Mouse (Mus musculus) heart, embryonic 11.5 days (tissue): ENCODE results near the gene Faf2. TPM values are rescaled to one million over a fixed set of nuclear protein-coding genes. Genes with fewer than 3 reads are reported as not detected.

ENCODE experiments used
- ATAC-seq: fragments of 200-750 bp; cut with Nextera tagmentation; replicated peaks from 2 replicates; pipeline ENCODE4 v1.8.0; 2017; ENCODE audit warnings: moderate library complexity; ENCODE audit not compliant: insufficient number of reproducible peaks, low FRiP score, low TSS enrichment
- H3K27ac ChIP-seq: fragments of 300-500 bp; sonication (generic); 2 replicates; pipeline ENCODE4 v1.5.1; 2014; ENCODE audit warnings: mild to moderate bottlenecking, low read depth, low read length
- H3K27me3 ChIP-seq: fragments of 300-500 bp; sonication (generic); 2 replicates; pipeline ENCODE4 v1.6.1; 2014; ENCODE audit warnings: mild to moderate bottlenecking, low read length, mixed read lengths; ENCODE audit not compliant: control insufficient read depth, insufficient read depth
- H3K36me3 ChIP-seq: fragments of 300-500 bp; sonication (generic); 2 replicates; pipeline ENCODE4 v1.6.1; 2014; ENCODE audit warnings: mild to moderate bottlenecking, low read length, moderate library complexity, mixed read lengths; ENCODE audit not compliant: control insufficient read depth, insufficient read depth
- H3K4me1 ChIP-seq: fragments of 300-500 bp; sonication (generic); 2 replicates; pipeline ENCODE4 v1.6.1; 2014; ENCODE audit warnings: low read length; ENCODE audit not compliant: control insufficient read depth, insufficient read depth
- H3K4me2 ChIP-seq: fragments of 300-500 bp; sonication (generic); 2 replicates; pipeline ENCODE4 v1.6.1; 2014; ENCODE audit warnings: mild to moderate bottlenecking, moderate library complexity
- H3K4me3 ChIP-seq: fragments of 300-500 bp; sonication (generic); 2 replicates; pipeline ENCODE4 v1.5.1; 2014; ENCODE audit warnings: low read depth, low read length
- H3K9ac ChIP-seq: fragments of 300-500 bp; sonication (generic); 2 replicates; pipeline ENCODE4 v1.6.1; 2014; ENCODE audit warnings: mild to moderate bottlenecking, low read depth, low read length, moderate library complexity
- H3K9me3 ChIP-seq: fragments of 300-500 bp; sonication (generic); replicated peaks from 2 replicates; pipeline ENCODE4 v1.6.1; 2016; ENCODE audit warnings: low read length; ENCODE audit not compliant: control insufficient read depth
- WGBS: fragments of 180-500 bp; shearing (Covaris S2); extraction: QIAGEN DNeasy Blood & Tissue Kit; methylation state at CpG from one replicate; pipeline ENCODE4 v1.1.7; 2014; ENCODE audit not compliant: insufficient replicate concordance; 5-methylcytosine and 5-hydroxymethylcytosine counted together
- polyA plus RNA-seq: library from polyadenylated mRNA; unstranded; fragments of >200 nt; fragmentation: Nextera tagmentation; extraction: Ambion mirVana; gene quantifications from 2 replicates; pipeline ENCODE4 v1.2.1, GENCODE M21; 2014

Gene Faf2
- polyA plus RNA-seq, 1 experiment from 2014 or later = 73.8 TPM

- Histone ChIP-seq H3K27ac (peak overlapping the region; percentile 79), H3K9ac (peak overlapping the region; percentile 2; the same call in 1 of the 2 replicates), H3K4me3 (no peak overlapping the region), H3K9me3 (no peaks in the 10 kb centered on the region), H3K4me1 (peaks cover 17% of the 10 kb centered on the region), H3K4me2 (peak overlapping the region; percentile 32), H3K36me3 (peaks cover 39% of the 10 kb centered on the region), H3K27me3 (no peaks in the 10 kb centered on the region)
- peak; percentile 82 for ATAC-seq
- 74% methylated on average over 17 of the region's 17 CpGs for WGBS
Measured at GRCm38 (mm10) chr13:54680184-54680853, 58.7 kb downstream of the Faf2 start.

- peaks cover 25% of the 10 kb centered on the region for H3K4me1 ChIP-seq
- WGBS = 76% methylated on average over 8 of the region's 8 CpGs
- peak overlapping the region; percentile 70 for H3K27ac ChIP-seq
- peaks cover 39% of the 10 kb centered on the region for H3K36me3 ChIP-seq
- no peaks in the 10 kb centered on the region for H3K9me3 ChIP-seq
- H3K27me3 ChIP-seq = no peaks in the 10 kb centered on the region
- peak overlapping the region; percentile 27 for H3K4me2 ChIP-seq
- ATAC-seq = no peak
- H3K9ac ChIP-seq = no peak overlapping the region
- no peak overlapping the region for H3K4me3 ChIP-seq
Measured at GRCm38 (mm10) chr13:54681291-54681690, 59.7 kb downstream of the Faf2 start.

- no peak overlapping the region for H3K4me3 ChIP-seq
- H3K27ac ChIP-seq = no peak overlapping the region
- no peak for ATAC-seq
- H3K4me1 ChIP-seq = peaks cover 26% of the 10 kb centered on the region
- no peak overlapping the region for H3K9ac ChIP-seq
- H3K36me3 ChIP-seq = peaks cover 39% of the 10 kb centered on the region
- 87% methylated on average over 3 of the region's 3 CpGs for WGBS
- H3K9me3 ChIP-seq = no peaks in the 10 kb centered on the region
- H3K4me2 ChIP-seq = no peak overlapping the region
- no peaks in the 10 kb centered on the region for H3K27me3 ChIP-seq
Measured at GRCm38 (mm10) chr13:54683301-54683700, 61.7 kb downstream of the Faf2 start.

- Histone ChIP-seq H3K4me2 (no peak overlapping the region), H3K4me1 (peaks cover 32% of the 10 kb centered on the region), H3K4me3 (no peak overlapping the region), H3K9ac (peak overlapping the region; percentile 34; the same call in 1 of the 2 replicates), H3K9me3 (no peaks in the 10 kb centered on the region), H3K36me3 (peaks cover 39% of the 10 kb centered on the region), H3K27ac (no peak overlapping the region), H3K27me3 (no peaks in the 10 kb centered on the region)
- ATAC-seq = no peak
- WGBS = 75% methylated on average over 3 of the region's 3 CpGs
Measured at GRCm38 (mm10) chr13:54684140-54684896, 62.7 kb downstream of the Faf2 start.

- H3K4me2 ChIP-seq = peak overlapping the region; percentile 84
- no peak overlapping the region for H3K27ac ChIP-seq
- no peak overlapping the region for H3K4me3 ChIP-seq
- peak overlapping the region; percentile 96; the same call in 1 of the 2 replicates for H3K9ac ChIP-seq
- H3K4me1 ChIP-seq = peaks cover 32% of the 10 kb centered on the region
- H3K36me3 ChIP-seq = peaks cover 37% of the 10 kb centered on the region
- ATAC-seq = no peak
- H3K9me3 ChIP-seq = no peaks in the 10 kb centered on the region
- no peaks in the 10 kb centered on the region for H3K27me3 ChIP-seq
- 57% methylated on average over 2 of the region's 2 CpGs for WGBS
Measured at GRCm38 (mm10) chr13:54685174-54685573, 63.6 kb downstream of the Faf2 start.

GRCm38 (mm10) chr13:54686139-54687053, 64.8 kb downstream of the Faf2 start:
- no peak for ATAC-seq
- WGBS = 9% methylated on average over 19 of the region's 19 CpGs
- no peaks in the 10 kb centered on the region for H3K27me3 ChIP-seq
- H3K4me1 ChIP-seq = peaks cover 27% of the 10 kb centered on the region
- no peaks in the 10 kb centered on the region for H3K9me3 ChIP-seq
- H3K36me3 ChIP-seq = peaks cover 26% of the 10 kb centered on the region
- peak overlapping the region; percentile 84 for H3K4me2 ChIP-seq
- peak overlapping the region; percentile 97 for H3K4me3 ChIP-seq
- peak overlapping the region; percentile 96 for H3K9ac ChIP-seq
- peak overlapping the region; percentile 98 for H3K27ac ChIP-seq

- ATAC-seq = peak; percentile 60
- peak overlapping the region; percentile 98 for H3K27ac ChIP-seq
- H3K4me3 ChIP-seq = peak overlapping the region; percentile 97
- peak overlapping the region; percentile 84 for H3K4me2 ChIP-seq
- peaks cover 29% of the 10 kb centered on the region for H3K4me1 ChIP-seq
- peak overlapping the region; percentile 96 for H3K9ac ChIP-seq
- WGBS = 2% methylated on average over 32 of the region's 35 CpGs
- H3K36me3 ChIP-seq = peaks cover 19% of the 10 kb centered on the region
- H3K27me3 ChIP-seq = no peaks in the 10 kb centered on the region
- no peaks in the 10 kb centered on the region for H3K9me3 ChIP-seq
Measured at GRCm38 (mm10) chr13:54687096-54687495, 65.5 kb downstream of the Faf2 start.
